Mouse (Mus musculus) CH12.LX (cell line): Measurements from ENCODE around the gene Gpr39. TPM values are rescaled to one million over a fixed set of nuclear protein-coding genes. Genes with fewer than 3 reads are reported as not detected.
"Not testable (repeated sequence)": the region's sequence is repeated elsewhere in the genome, so short reads cannot be mapped to it uniquely, and the experiment has no call there.

Experiments used
- DNase-seq: peaks from one replicate; pipeline ENCODE4 v3.0.0-alpha.2; 2013; ENCODE audit errors: extremely low read depth
- H3K27ac ChIP-seq: 2 replicates; pipeline ENCODE4 v1.5.1; 2012; ENCODE audit warnings: low read depth, mild to moderate bottlenecking, control low read depth, moderate library complexity; ENCODE audit not compliant: insufficient read depth
- H3K27me3 ChIP-seq: replicated peaks from 2 replicates; pipeline ENCODE3; 2012; ENCODE audit warnings: inconsistent platforms
- H3K36me3 ChIP-seq, 2 experiments: replicated peaks in 1 of 2; 2 replicates each; pipeline versions ENCODE3 to v1.6.1; 2012; ENCODE audit warnings: inconsistent platforms in 1 of 2, low read length in 1 of 2, mild to moderate bottlenecking in 1 of 2, mixed read lengths in 1 of 2, moderate library complexity in 1 of 2; ENCODE audit not compliant: control insufficient read depth in 1 of 2, insufficient read depth in 1 of 2
- H3K4me1 ChIP-seq, 2 experiments: 2 replicates each; pipeline ENCODE4 v1.6.1; 2012; ENCODE audit warnings: inconsistent platforms in 1 of 2, moderate library complexity in 1 of 2; ENCODE audit not compliant: insufficient read depth in 2 of 2, control insufficient read depth in 1 of 2
- H3K4me2 ChIP-seq: 2 replicates; pipeline ENCODE4 v1.6.1; 2012; ENCODE audit warnings: low read depth, mild to moderate bottlenecking, control low read depth; ENCODE audit not compliant: poor library complexity, insufficient read depth, severe bottlenecking
- H3K4me3 ChIP-seq, 3 experiments: fragments of 150-350 bp in 1 of 3; sonication (generic) in 1 of 3; replicated peaks in 1 of 3; 2 replicates each; pipeline versions ENCODE3 to v1.5.1; 2011 to 2012; ENCODE audit warnings: low read depth in 2 of 3, low read length in 2 of 3, mild to moderate bottlenecking in 2 of 3, moderate library complexity in 2 of 3, control low read depth in 1 of 3, improper control_type of control experiment in 1 of 3, inconsistent platforms in 1 of 3, mixed read lengths in 1 of 3; ENCODE audit not compliant: poor library complexity in 1 of 3
- H3K79me2 ChIP-seq: replicated peaks from 2 replicates; pipeline ENCODE4 v1.6.1; 2012; ENCODE audit warnings: mild to moderate bottlenecking, moderate library complexity; ENCODE audit not compliant: control insufficient read depth, poor library complexity, insufficient read depth, severe bottlenecking; ENCODE audit errors: extremely low read depth
- H3K9ac ChIP-seq: 2 replicates; pipeline ENCODE4 v1.6.1; 2012; ENCODE audit warnings: low read depth, mild to moderate bottlenecking, control low read depth, moderate library complexity; ENCODE audit not compliant: insufficient read depth
- H3K9me3 ChIP-seq: replicated peaks from 2 replicates; pipeline ENCODE3; 2012; ENCODE audit warnings: low read length, inconsistent platforms, mixed read lengths
- CTCF ChIP-seq, 2 experiments: IDR thresholded peaks in 1 of 2; conservative IDR thresholded peaks in 1 of 2; 2 replicates each; pipeline ENCODE4 v1.5.1; 2011 to 2012; ENCODE audit warnings: low read depth in 2 of 2, low read length in 2 of 2, improper control_type of control experiment in 1 of 2, inconsistent platforms in 1 of 2, mild to moderate bottlenecking in 1 of 2, moderate library complexity in 1 of 2
- EP300 ChIP-seq: IDR thresholded peaks from 2 replicates; pipeline ENCODE4 v1.6.1; 2011; ENCODE audit warnings: low read length, improper control_type of control experiment
- ETS1 ChIP-seq: conservative IDR thresholded peaks from 2 replicates; pipeline ENCODE4 v1.6.1; 2012; ENCODE audit warnings: low read depth, mild to moderate bottlenecking, inconsistent platforms, low read length, improper control_type of control experiment, moderate library complexity
- GABPA ChIP-seq: IDR thresholded peaks from 2 replicates; pipeline ENCODE4 v1.6.1; 2012; ENCODE audit warnings: low read depth, low read length, improper control_type of control experiment, inconsistent platforms; ENCODE audit not compliant: insufficient replicate concordance
- HCFC1 ChIP-seq: IDR thresholded peaks from 2 replicates; pipeline ENCODE4 v1.6.1; 2012; ENCODE audit warnings: low read depth, mild to moderate bottlenecking, inconsistent platforms, low read length, improper control_type of control experiment
- JUN ChIP-seq: IDR thresholded peaks from 2 replicates; pipeline ENCODE4 v1.6.1; 2011; ENCODE audit warnings: low read depth, mild to moderate bottlenecking, low read length, improper control_type of control experiment, moderate library complexity; ENCODE audit not compliant: insufficient read depth
- JUND ChIP-seq: conservative IDR thresholded peaks from 2 replicates; pipeline ENCODE4 v1.6.1; 2011; ENCODE audit warnings: low read depth, low read length, improper control_type of control experiment
- KAT2A ChIP-seq: IDR thresholded peaks from 2 replicates; pipeline ENCODE4 v1.6.1; 2012; ENCODE audit warnings: low read length, improper control_type of control experiment, inconsistent platforms; ENCODE audit not compliant: insufficient replicate concordance
- MAFK ChIP-seq: IDR thresholded peaks from 2 replicates; pipeline ENCODE4 v1.6.1; 2011; ENCODE audit warnings: low read length, improper control_type of control experiment; ENCODE audit not compliant: insufficient replicate concordance
- MXI1 ChIP-seq: IDR thresholded peaks from 2 replicates; pipeline ENCODE4 v1.6.1; 2011; ENCODE audit warnings: mild to moderate bottlenecking, low read depth, low read length, improper control_type of control experiment
- MYC ChIP-seq: IDR thresholded peaks from 2 replicates; pipeline ENCODE4 v1.6.1; 2011; ENCODE audit warnings: low read depth, mild to moderate bottlenecking, improper control_type of control experiment, low read length
- POLR2A ChIP-seq: IDR thresholded peaks from 2 replicates; pipeline ENCODE4 v1.6.1; 2011; ENCODE audit warnings: low read depth, mild to moderate bottlenecking, improper control_type of control experiment, low read length
- RAD21 ChIP-seq: IDR thresholded peaks from 2 replicates; pipeline ENCODE4 v1.6.1; 2011; ENCODE audit warnings: low read depth, mild to moderate bottlenecking, low read length, improper control_type of control experiment, moderate library complexity
- RCOR1 ChIP-seq: conservative IDR thresholded peaks from 2 replicates; pipeline ENCODE4 v1.6.1; 2012; ENCODE audit warnings: low read depth, mild to moderate bottlenecking, inconsistent platforms, low read length, improper control_type of control experiment
- SMC3 ChIP-seq: IDR thresholded peaks from 2 replicates; pipeline ENCODE4 v1.6.1; 2011; ENCODE audit warnings: low read depth, low read length, improper control_type of control experiment
- TCF12 ChIP-seq: IDR thresholded peaks from 2 replicates; pipeline ENCODE4 v1.6.1; 2014; ENCODE audit warnings: low read depth, mild to moderate bottlenecking, inconsistent platforms, low read length, improper control_type of control experiment
- UBTF ChIP-seq: IDR thresholded peaks from 2 replicates; pipeline ENCODE4 v1.6.1; 2012; ENCODE audit warnings: low read depth, mild to moderate bottlenecking, inconsistent platforms, low read length, improper control_type of control experiment, moderate library complexity
- ZC3H11A ChIP-seq: IDR thresholded peaks from 2 replicates; pipeline ENCODE4 v1.6.1; 2012; ENCODE audit warnings: low read depth, mild to moderate bottlenecking, inconsistent platforms, low read length, improper control_type of control experiment
- ZKSCAN1 ChIP-seq: IDR thresholded peaks from 2 replicates; pipeline ENCODE4 v1.6.1; 2012; ENCODE audit warnings: low read depth, inconsistent platforms, low read length, improper control_type of control experiment, borderline replicate concordance
- dilution Hi-C: fragments of 300-500 bp; cut with MboI; formaldehyde crosslinking; loops from 2 replicates; pipeline ENCODE4 v1.14.3; 2020; ENCODE audit warnings: low sequenced_read_pairs; ENCODE audit not compliant: extremely low pct_unique_long_range_greater_than_20kb, extremely low pct_ligation_motif_present
- in situ Hi-C: fragments of 300-500 bp; cut with MboI; formaldehyde crosslinking; loops from 3 replicates; pipeline ENCODE4 v1.14.3; 2019; ENCODE audit warnings: low sequenced_read_pairs, low pct_ligation_motif_present, low pct_unique_long_range_greater_than_20kb, mixed read lengths
- polyA plus RNA-seq: library from polyadenylated mRNA; unstranded; fragments of >175 nt; gene quantifications from 2 replicates; pipeline ENCODE4 v1.2.1, GENCODE M21; 2012; ENCODE audit warnings: low read depth; ENCODE audit not compliant: insufficient read length
- total RNA-seq, 2 experiments: library from RNA; depleted of rRNA; stranded (reverse); fragments of 300-350 nt in 1 of 2; fragments of >200 nt in 1 of 2; gene quantifications; 2 replicates each; pipeline ENCODE4 v1.2.3; 2012 to 2014

Gene Gpr39
- total and polyA plus RNA-seq, 3 experiments, result not detected

- Histone ChIP-seq H3K4me1 (no peaks in the 10 kb centered on the region), H3K79me2 (no peaks in the 10 kb centered on the region), H3K27ac (no peak overlapping the region), H3K9me3 (no peaks in the 10 kb centered on the region), H3K36me3 (no peaks in the 10 kb centered on the region), H3K4me2 (no peak overlapping the region), H3K27me3 (peaks cover 42% of the 10 kb centered on the region), H3K4me3 (no peak overlapping the region), H3K9ac (no peak overlapping the region)
- dilution Hi-C loops, result no loop called here
- in situ Hi-C loops, result no loop called here
- no peak for DNase-seq
- no peak for TF ChIP-seq MXI1
- no peak for TF ChIP-seq MYC
- no peak for TF ChIP-seq EP300
- no peak for TF ChIP-seq CTCF (conservative IDR thresholded peaks at IDR 0.05 in 1 of 2, IDR thresholded peaks at IDR 0.05 in 1 of 2; ENCODE audit: low read depth in 2 of 2, low read length in 2 of 2)
- TF ChIP-seq POLR2A, result no peak
- TF ChIP-seq KAT2A, result no peak
- TF ChIP-seq GABPA, result no peak
Observed at GRCm38 (mm10) chr1:125643643-125644042, 33.2 kb upstream of the Gpr39 start.

DNA sequence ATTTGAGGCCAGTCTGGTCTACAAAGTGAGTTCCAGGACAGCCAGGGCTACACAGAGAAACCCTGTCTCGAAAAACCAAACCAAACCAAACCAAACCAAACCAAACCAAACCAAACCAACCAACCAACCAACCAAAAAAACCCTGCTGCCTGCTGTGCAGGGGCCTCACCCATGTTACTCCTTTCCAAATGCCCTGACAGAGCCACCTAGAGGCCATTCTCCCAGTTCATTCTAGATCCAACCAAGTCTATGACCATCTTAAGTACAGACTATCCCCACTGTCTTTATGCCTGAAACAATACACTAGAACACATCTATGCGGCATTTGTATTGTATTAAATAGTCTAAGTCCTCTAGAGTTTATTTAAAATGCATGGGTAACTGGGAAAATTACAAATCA, 30.0 kb upstream of the Gpr39 start:
- H3K4me3 ChIP-seq, H3K36me3 ChIP-seq, H3K9me3 ChIP-seq, H3K4me1 ChIP-seq, H3K9ac ChIP-seq, DNase-seq, H3K79me2 ChIP-seq, H3K27ac ChIP-seq, dilution Hi-C loops, in situ Hi-C loops, H3K4me2 ChIP-seq: not testable (repeated sequence)
- peak in 1 of 2 experiments; percentile 53; a peak in 2 of 4 replicates for TF ChIP-seq CTCF (conservative IDR thresholded peaks at IDR 0.05 in 1 of 2, IDR thresholded peaks at IDR 0.05 in 1 of 2; ENCODE audit: low read depth in 2 of 2, low read length in 2 of 2)
- peak; percentile 22 for TF ChIP-seq SMC3
- peaks cover 38% of the 10 kb centered on the region for H3K27me3 ChIP-seq

DNA sequence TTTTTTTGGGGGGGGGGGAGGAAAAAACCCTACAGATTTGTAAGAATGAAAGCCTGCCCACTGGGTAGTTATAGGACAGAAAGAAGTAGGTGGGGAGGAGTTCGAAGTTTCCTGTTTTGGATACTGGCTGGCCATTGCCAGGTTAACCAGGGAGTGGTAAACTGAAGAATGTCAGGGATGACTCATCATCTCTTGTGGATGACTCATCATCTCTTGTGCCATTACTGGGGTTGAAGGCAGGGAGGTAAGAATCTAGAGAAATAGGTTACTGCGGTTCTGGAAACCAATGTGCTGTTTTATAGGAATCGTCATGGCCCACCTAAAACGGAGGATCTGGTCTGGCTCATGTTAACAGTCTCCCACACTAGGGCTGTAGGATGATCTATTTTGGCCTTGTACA, 28.8 kb upstream of the Gpr39 start:
- no peak overlapping the region for H3K27ac ChIP-seq
- H3K4me2 ChIP-seq, result no peak overlapping the region
- H3K9me3 ChIP-seq, result no peaks in the 10 kb centered on the region
- TF ChIP-seq POLR2A (no peak), ZC3H11A (no peak), RCOR1 (no peak), ZKSCAN1 (no peak), TCF12 (no peak), UBTF (no peak), JUND (peak; percentile 74), RAD21 (no peak), JUN (peak; percentile 57), ETS1 (no peak), MAFK (peak; percentile 65; the same call in 1 of the 2 replicates), GABPA (no peak), KAT2A (no peak), EP300 (peak; percentile 29; the same call in 1 of the 2 replicates), HCFC1 (no peak)
- TF ChIP-seq, all 38 proteins: peak for 4
- Histone ChIP-seq H3K27me3 (peaks cover 44% of the 10 kb centered on the region), H3K4me3 (no peak overlapping the region), H3K36me3 (no peaks in the 10 kb centered on the region), H3K9ac (no peak overlapping the region), H3K79me2 (no peaks in the 10 kb centered on the region), H3K4me1 (no peaks in the 10 kb centered on the region)
- dilution Hi-C loops, result no loop called here
- in situ Hi-C loops, result no loop called here
- DNase-seq, result no peak
